Mouse (Mus musculus) cerebellum, adult 2 months (tissue): ENCODE results near the gene Tnr.

Experiments
- CTCF ChIP-seq: fragments of 200-500 bp; IDR thresholded peaks from 2 replicates; pipeline ENCODE4 v1.5.1; 2011; ENCODE audit warnings: low read depth, mild to moderate bottlenecking, control low read depth, low read length, moderate library complexity, borderline replicate concordance; ENCODE audit not compliant: insufficient read depth
- POLR2A ChIP-seq: fragments of 200-500 bp; IDR thresholded peaks from 2 replicates; pipeline ENCODE4 v1.6.1; 2011; ENCODE audit warnings: low read length, control low read depth, borderline replicate concordance; ENCODE audit not compliant: insufficient read depth

GRCm38 (mm10) chr1:159938449-159938848, 414.9 kb downstream of the Tnr start:
- no peak for TF ChIP-seq CTCF
- no peak for TF ChIP-seq POLR2A
